Mouse (Mus musculus) bone marrow, adult 2 months (tissue): ENCODE measurements around the gene Olfr545.
A peak's percentile ranks its signal among the peaks of the same experiment; 100 is the strongest.

Source experiments
- CTCF ChIP-seq: fragments of 200-500 bp; IDR thresholded peaks from 2 replicates; pipeline ENCODE4 v1.5.1; 2011; ENCODE audit warnings: low read length, control low read depth; ENCODE audit not compliant: control insufficient read depth, insufficient read depth
- POLR2A ChIP-seq: fragments of 200-500 bp; IDR thresholded peaks from 2 replicates; pipeline ENCODE4 v1.6.1; 2011; ENCODE audit warnings: low read depth, mild to moderate bottlenecking, control low read depth, low read length, borderline replicate concordance; ENCODE audit not compliant: control insufficient read depth

DNA sequence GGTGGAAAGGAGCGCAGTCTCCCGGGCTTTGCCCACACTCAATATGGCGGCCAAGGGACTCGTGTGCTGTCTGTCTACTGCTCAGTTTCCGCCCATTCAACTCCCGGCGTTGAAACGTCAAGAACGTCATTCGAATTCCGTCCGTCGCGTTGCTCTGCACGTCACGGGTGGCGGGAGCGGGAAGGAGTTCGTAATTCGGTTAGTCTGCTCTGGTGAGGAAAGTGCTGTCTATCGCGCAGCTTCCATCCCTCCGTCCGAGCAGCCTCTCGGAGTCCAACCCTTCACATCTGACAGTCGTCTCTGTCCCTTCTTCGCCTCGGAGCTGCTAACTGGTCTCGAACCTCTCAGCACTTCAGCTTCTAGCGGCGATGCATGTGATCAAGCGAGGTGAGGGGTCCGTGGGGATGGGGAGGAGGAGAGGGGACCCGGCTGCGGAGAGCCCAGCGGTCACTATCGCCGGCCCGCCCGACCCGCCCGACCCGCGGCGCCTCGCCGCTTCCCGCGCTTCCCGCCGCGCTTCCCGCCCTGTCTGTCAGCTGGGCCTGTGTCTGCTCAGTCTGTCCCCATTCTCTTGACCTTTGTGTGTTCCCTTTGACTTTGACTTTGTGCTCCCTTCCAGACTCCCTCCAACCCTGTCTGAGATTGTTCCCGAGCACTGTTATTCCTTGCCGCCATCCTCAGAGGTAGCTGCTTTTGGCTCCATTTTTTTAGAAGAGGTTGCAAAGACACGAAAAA, 57.5 kb downstream of the Olfr545 start, which contains the start of gene Rrm1:
- 0 out of 2 replicates have a peak, but pooled peaks have one; percentile 1 for TF ChIP-seq CTCF
- TF ChIP-seq POLR2A = peak; percentile 89; the same call in 1 of the 2 replicates
